ENCODE assay signal across 22 mouse cellular contexts in genomic region chrX:160886301-160886700, GRCm38 (mm10). TPM values are rescaled to one million over a fixed set of nuclear protein-coding genes. Genes with fewer than 3 reads are reported as not detected.
DNase-seq lines count a peak whose midpoint lies in the region; ATAC-seq and TF ChIP-seq lines count a peak whose summit lies in the region.
"Had no signal": no experiment of that assay in that cellular context is flagged by ENCODE, and none has a peak within 500 bp of the region (broad histone marks: within the 10 kb centered on the region; RNA-seq: fewer than 3 reads in every experiment).

No protein-coding gene starts in this region.

- H3K9me3 ChIP-seq in embryonic facial prominence, embryonic 14.5 days (ENCODE audit: control insufficient read depth, low read length) = no peaks in the 10 kb centered on the region
- no peaks in the 10 kb centered on the region for H3K9me3 ChIP-seq in embryonic facial prominence, embryonic 10.5 days
- no peaks in the 10 kb centered on the region for H3K9me3 ChIP-seq in forebrain, postnatal 0 days (ENCODE audit: low read length)
- H3K9me3 ChIP-seq in forebrain, embryonic 12.5 days = no peaks in the 10 kb centered on the region
- H3K9me3 ChIP-seq: embryonic facial prominence, embryonic 12.5 days; embryonic facial prominence, embryonic 15.5 days; forebrain, embryonic 10.5 days; forebrain, embryonic 15.5 days had no signal

- no peak for ATAC-seq in embryonic facial prominence, embryonic 14.5 days (ENCODE audit: low read depth)
- no peak for ATAC-seq in forebrain, postnatal 0 days
- no peak for ATAC-seq in forebrain, embryonic 12.5 days (ENCODE audit: low FRiP score)
- ATAC-seq: forebrain, embryonic 15.5 days had no signal

- no peak overlapping the region for H3K27ac ChIP-seq in embryonic facial prominence, embryonic 14.5 days (replicated peaks; ENCODE audit: low read depth, low read length)
- H3K27ac ChIP-seq in embryonic facial prominence, embryonic 10.5 days (replicated peaks) = no peak overlapping the region
- no peak overlapping the region for H3K27ac ChIP-seq in forebrain, postnatal 0 days (ENCODE audit: low read depth, low read length)
- H3K27ac ChIP-seq in forebrain, embryonic 12.5 days = no peak overlapping the region
- H3K27ac ChIP-seq in left cerebral cortex, adult 2 months = no peak overlapping the region
- H3K27ac ChIP-seq: embryonic facial prominence, embryonic 12.5 days; embryonic facial prominence, embryonic 15.5 days; forebrain, embryonic 10.5 days; forebrain, embryonic 15.5 days had no signal

- intact Hi-C loops in left cerebral cortex, postnatal 4 days (cut with DNase I) = no loop called here
- intact Hi-C loops in left cerebral cortex, adult 2 months (cut with DNase I) = no loop called here

- 54% methylated on average over 2 of the region's 2 CpGs for WGBS in embryonic facial prominence, embryonic 14.5 days
- 83% methylated on average over 2 of the region's 2 CpGs for WGBS in embryonic facial prominence, embryonic 10.5 days
- 36% methylated on average over 2 of the region's 2 CpGs for WGBS in forebrain, postnatal 0 days
- 61% methylated on average over 2 of the region's 2 CpGs for WGBS in forebrain, embryonic 12.5 days

- H3K4me2 ChIP-seq in embryonic facial prominence, embryonic 14.5 days (ENCODE audit: low read depth, low read length) = no peak overlapping the region
- no peak overlapping the region for H3K4me2 ChIP-seq in forebrain, postnatal 0 days (ENCODE audit: low read depth)
- no peak overlapping the region for H3K4me2 ChIP-seq in forebrain, embryonic 12.5 days
- H3K4me2 ChIP-seq: embryonic facial prominence, embryonic 12.5 days; embryonic facial prominence, embryonic 15.5 days; forebrain, embryonic 15.5 days had no signal

- H3K27me3 ChIP-seq in embryonic facial prominence, embryonic 14.5 days (replicated peaks; ENCODE audit: control insufficient read depth, insufficient read depth, low read length) = no peaks in the 10 kb centered on the region
- H3K27me3 ChIP-seq in embryonic facial prominence, embryonic 10.5 days (replicated peaks; ENCODE audit: low read depth, poor library complexity, severe bottlenecking) = peaks cover 94% of the 10 kb centered on the region
- no peaks in the 10 kb centered on the region for H3K27me3 ChIP-seq in forebrain, postnatal 0 days (ENCODE audit: insufficient read depth, low read length)
- H3K27me3 ChIP-seq in forebrain, embryonic 12.5 days = peaks cover 27% of the 10 kb centered on the region; the same call in 1 of the 2 replicates
- H3K27me3 ChIP-seq: forebrain, embryonic 15.5 days had no signal

- H3K4me3 ChIP-seq in embryonic facial prominence, embryonic 14.5 days (ENCODE audit: low read depth, low read length) = no peak overlapping the region
- H3K4me3 ChIP-seq in embryonic facial prominence, embryonic 10.5 days = no peak overlapping the region
- no peak overlapping the region for H3K4me3 ChIP-seq in forebrain, postnatal 0 days (ENCODE audit: low read depth, low read length)
- no peak overlapping the region for H3K4me3 ChIP-seq in forebrain, embryonic 12.5 days (replicated peaks)
- H3K4me3 ChIP-seq in left cerebral cortex, adult 2 months = no peak overlapping the region
- H3K4me3 ChIP-seq: embryonic facial prominence, embryonic 12.5 days; embryonic facial prominence, embryonic 15.5 days; erythroblast, embryonic 14.5 days; forebrain, embryonic 10.5 days; forebrain, embryonic 15.5 days had no signal

- TF ChIP-seq CTCF in forebrain, postnatal 0 days (IDR thresholded peaks at IDR 0.05; ENCODE audit: low read depth) = no peak
- TF ChIP-seq CTCF in left cerebral cortex, adult 2 months (IDR thresholded peaks at IDR 0.05) = no peak
- no peak for TF ChIP-seq CTCF in brain, embryonic 14.5 days (IDR thresholded peaks at IDR 0.05; ENCODE audit: borderline replicate concordance, extremely low read depth, insufficient read depth, insufficient read length)

- no peaks in the 10 kb centered on the region for H3K36me3 ChIP-seq in embryonic facial prominence, embryonic 14.5 days (ENCODE audit: control insufficient read depth, insufficient read depth, low read length)
- no peaks in the 10 kb centered on the region for H3K36me3 ChIP-seq in embryonic facial prominence, embryonic 10.5 days (replicated peaks)
- H3K36me3 ChIP-seq in forebrain, postnatal 0 days (ENCODE audit: insufficient read depth) = no peaks in the 10 kb centered on the region
- H3K36me3 ChIP-seq in forebrain, embryonic 12.5 days (replicated peaks) = no peaks in the 10 kb centered on the region
- H3K36me3 ChIP-seq: embryonic facial prominence, embryonic 12.5 days; embryonic facial prominence, embryonic 15.5 days; forebrain, embryonic 10.5 days; forebrain, embryonic 15.5 days had no signal

- H3K4me1 ChIP-seq in embryonic facial prominence, embryonic 14.5 days (ENCODE audit: control insufficient read depth, insufficient read depth, low read length) = no peaks in the 10 kb centered on the region
- no peaks in the 10 kb centered on the region for H3K4me1 ChIP-seq in embryonic facial prominence, embryonic 10.5 days
- H3K4me1 ChIP-seq in forebrain, postnatal 0 days (ENCODE audit: insufficient read depth) = no peaks in the 10 kb centered on the region
- no peaks in the 10 kb centered on the region for H3K4me1 ChIP-seq in forebrain, embryonic 12.5 days
- H3K4me1 ChIP-seq: embryonic facial prominence, embryonic 12.5 days; embryonic facial prominence, embryonic 15.5 days; forebrain, embryonic 10.5 days; forebrain, embryonic 15.5 days had no signal

- H3K9ac ChIP-seq in embryonic facial prominence, embryonic 14.5 days (ENCODE audit: low read depth, low read length) = no peak overlapping the region
- no peak overlapping the region for H3K9ac ChIP-seq in forebrain, postnatal 0 days
- H3K9ac ChIP-seq in forebrain, embryonic 12.5 days = no peak overlapping the region
- H3K9ac ChIP-seq: embryonic facial prominence, embryonic 12.5 days; embryonic facial prominence, embryonic 15.5 days; forebrain, embryonic 15.5 days had no signal

- TF ChIP-seq POLR2A in brain, embryonic 14.5 days (IDR thresholded peaks at IDR 0.05; ENCODE audit: borderline replicate concordance, extremely low read depth, insufficient read depth, insufficient read length, poor library complexity, severe bottlenecking) = no peak

- DNase-seq in embryonic facial prominence, embryonic 14.5 days (ENCODE audit: low spot score) = peak; percentile 2
- DNase-seq in embryonic facial prominence, embryonic 10.5 days (ENCODE audit: low spot score) = no peak
- peak; percentile 31 for DNase-seq in forebrain, postnatal 0 days
- DNase-seq in left cerebral cortex, postnatal 4 days = peak; percentile 10
- DNase-seq in left cerebral cortex, adult 2 months (ENCODE audit: extremely low spot score in 1 of 2, low spot score in 2 of 2) = no peak
- DNase-seq in brain, embryonic 14.5 days (ENCODE audit: low read depth) = peak; percentile 65
- no peak for DNase-seq in heart, postnatal 4 days
- DNase-seq: adrenal gland, adult 2 months; adrenal gland, postnatal 10 days; adrenal gland, postnatal 25 days; cerebellum, adult 11 months; cerebellum, adult 9-10 months; cerebellum, postnatal 14 days; cerebellum, postnatal 36 days; embryo, embryonic 11 days had no signal

RNA-seq across cellular contexts. Expression of gene Gja6, which starts 20.6 kb away (rescaled TPM):
- 0.19 and 0.20 TPM in 2 replicates for polyA plus RNA-seq in embryonic facial prominence, embryonic 14.5 days (2014; fragmentation: Nextera tagmentation; extraction: Ambion mirVana)
- polyA plus RNA-seq in embryonic facial prominence, embryonic 10.5 days (2016; fragmentation: Nextera tagmentation; extraction: Ambion mirVana) = 0.16 TPM in 1 of 2 replicates, not detected in the other
- 0.23 and 0.67 TPM in 2 replicates for total RNA-seq in forebrain, postnatal 0 days (2014; rRNA removed)
- polyA plus RNA-seq in forebrain, postnatal 0 days (2015; fragmentation: Nextera tagmentation; extraction: Ambion mirVana) = 0.07 and 0.11 TPM in 2 replicates
- polyA plus RNA-seq in forebrain, embryonic 12.5 days (2016; fragmentation: Nextera tagmentation; extraction: Ambion mirVana) = 0.19 and 0.24 TPM in 2 replicates
- 1 to 10 TPM; 1.9 to 2.0 TPM for total RNA-seq in left cerebral cortex, postnatal 4 days (2021)
- total RNA-seq in left cerebral cortex, adult 2 months (2021) = 1 to 10 TPM; 1.6 TPM
- 0.39 and 0.64 TPM in 2 replicates for polyA plus RNA-seq in brain, embryonic 14.5 days (2012; rRNA removed)
- under 1 TPM in 1 of 2 experiments, not detected in 1; 0.26 TPM for total RNA-seq in heart, postnatal 4 days (2021)
- total RNA-seq: common myeloid progenitor, adult 5-6 weeks had no signal
- polyA plus RNA-seq: adrenal gland, adult 2 months; embryonic facial prominence, embryonic 12.5 days; erythroblast, embryonic 14.5 days; forebrain, embryonic 15.5 days had no signal

Comparison
In these comparisons a context has a peak if more than half of its experiments do, and no peak if none do; other contexts are left out.
1. DNase-seq: peak in embryonic facial prominence, embryonic 14.5 days (single experiment), forebrain, postnatal 0 days (single experiment), left cerebral cortex, postnatal 4 days (single experiment) and brain, embryonic 14.5 days (single experiment); none in embryonic facial prominence, embryonic 10.5 days (single experiment), left cerebral cortex, adult 2 months (0 of 2) and heart, postnatal 4 days (single experiment).